ENCODE assay signal across 13 mouse cellular contexts in the genomic region with DNA sequence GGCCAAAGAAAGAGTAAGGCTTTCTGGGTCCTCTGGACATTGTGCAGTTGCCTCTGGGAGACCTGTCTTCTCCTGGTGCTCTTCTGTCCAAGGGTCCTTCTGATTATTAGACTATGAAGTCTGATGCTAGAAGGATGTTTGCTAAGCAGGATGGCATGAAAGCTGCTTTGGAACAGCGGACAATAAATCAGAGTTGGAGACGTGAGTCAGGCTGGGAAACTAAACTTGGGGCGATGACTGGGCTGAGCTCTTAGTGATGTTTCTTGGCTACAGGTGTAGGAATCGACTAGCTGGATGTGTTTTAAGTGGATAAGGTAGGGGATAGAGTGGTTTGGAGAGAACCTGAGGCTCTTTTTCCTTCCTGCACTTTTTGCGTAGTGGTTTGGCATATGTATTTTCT. TPM values are rescaled to one million over a fixed set of nuclear protein-coding genes. Genes with fewer than 3 reads are reported as not detected.
"Had no signal": no experiment of that assay in that cellular context is flagged by ENCODE, and none has a peak within 500 bp of the region (broad histone marks: within the 10 kb centered on the region; RNA-seq: fewer than 3 reads in every experiment).

No protein-coding gene starts in this region.

- H3K9ac ChIP-seq: limb, embryonic 12.5 days; liver, embryonic 13.5 days; liver, postnatal 0 days; midbrain, embryonic 15.5 days; neural tube, embryonic 13.5 days had no signal

- H3K27me3 ChIP-seq: limb, embryonic 12.5 days; liver, embryonic 13.5 days; midbrain, embryonic 15.5 days; neural tube, embryonic 13.5 days had no signal

- H3K4me3 ChIP-seq: layer of hippocampus, adult 2 months; limb, embryonic 12.5 days; liver, embryonic 13.5 days; midbrain, embryonic 15.5 days; neural tube, embryonic 13.5 days had no signal

- ATAC-seq: liver, postnatal 0 days; midbrain, embryonic 15.5 days had no signal

- H3K9me3 ChIP-seq: limb, embryonic 12.5 days; liver, embryonic 13.5 days; midbrain, embryonic 15.5 days; neural tube, embryonic 13.5 days had no signal

- H3K4me1 ChIP-seq: liver, embryonic 13.5 days had no signal

- DNase-seq: kidney, postnatal 10 days; kidney, postnatal 4 days; liver; liver, embryonic 13.5 days; liver, postnatal 0 days; right cerebral cortex, postnatal 14 days; thymus, postnatal 4 days had no signal

- H3K27ac ChIP-seq: layer of hippocampus, adult 2 months; limb, embryonic 12.5 days; liver, embryonic 13.5 days; midbrain, embryonic 15.5 days; neural tube, embryonic 13.5 days had no signal

- H3K4me2 ChIP-seq: limb, embryonic 12.5 days; liver, embryonic 13.5 days; midbrain, embryonic 15.5 days; neural tube, embryonic 13.5 days had no signal

- H3K36me3 ChIP-seq: limb, embryonic 12.5 days; liver, embryonic 13.5 days; midbrain, embryonic 15.5 days; neural tube, embryonic 13.5 days had no signal

RNA-seq across cellular contexts. Expression of gene Ptprg, which starts 59.1 kb away (rescaled TPM):
- total RNA-seq: megakaryocyte progenitor cell, adult 5-6 weeks; monocyte, adult 5-6 weeks had no signal
